Mouse (Mus musculus) heart, embryonic 10.5 days (tissue): Measurements from ENCODE around the gene Hivep1. TPM values are rescaled to one million over a fixed set of nuclear protein-coding genes. Genes with fewer than 3 reads are reported as not detected.

Experiments used
- DNase-seq: peaks from one replicate; pipeline ENCODE4 v3.0.0-alpha.2; 2017; ENCODE audit warnings: low spot score
- H3K27ac ChIP-seq: fragments of 300-500 bp; sonication (generic); 2 replicates; pipeline ENCODE4 v1.5.1; 2016; ENCODE audit warnings: mild to moderate bottlenecking
- H3K27me3 ChIP-seq: fragments of 300-500 bp; sonication (generic); 2 replicates; pipeline ENCODE4 v1.6.1; 2016; ENCODE audit warnings: mild to moderate bottlenecking; ENCODE audit not compliant: poor library complexity, insufficient read depth, severe bottlenecking
- H3K36me3 ChIP-seq: fragments of 300-500 bp; sonication (generic); 2 replicates; pipeline ENCODE4 v1.6.1; 2016; ENCODE audit warnings: mild to moderate bottlenecking, moderate library complexity
- H3K4me1 ChIP-seq: fragments of 300-500 bp; sonication (generic); 2 replicates; pipeline ENCODE4 v1.6.1; 2016; ENCODE audit warnings: mild to moderate bottlenecking
- H3K4me3 ChIP-seq: fragments of 300-500 bp; sonication (generic); 2 replicates; pipeline ENCODE4 v1.5.1; 2016; ENCODE audit warnings: mild to moderate bottlenecking, moderate library complexity
- H3K9me3 ChIP-seq: fragments of 300-500 bp; sonication (generic); 2 replicates; pipeline ENCODE4 v1.6.1; 2016; ENCODE audit warnings: mild to moderate bottlenecking, moderate library complexity
- WGBS: fragments of 180-500 bp; shearing (Covaris S2); methylation state at CpG from one replicate; pipeline ENCODE4 v1.1.7; 2016; 5-methylcytosine and 5-hydroxymethylcytosine counted together
- polyA plus RNA-seq: library from polyadenylated mRNA; unstranded; fragments of >200 nt; fragmentation: Nextera tagmentation; extraction: Ambion mirVana; gene quantifications from 2 replicates; pipeline ENCODE4 v1.2.1, GENCODE M21; 2016

Hivep1 gene
- polyA plus RNA-seq, 1 experiment from 2014 or later = 8.2 TPM

DNA sequence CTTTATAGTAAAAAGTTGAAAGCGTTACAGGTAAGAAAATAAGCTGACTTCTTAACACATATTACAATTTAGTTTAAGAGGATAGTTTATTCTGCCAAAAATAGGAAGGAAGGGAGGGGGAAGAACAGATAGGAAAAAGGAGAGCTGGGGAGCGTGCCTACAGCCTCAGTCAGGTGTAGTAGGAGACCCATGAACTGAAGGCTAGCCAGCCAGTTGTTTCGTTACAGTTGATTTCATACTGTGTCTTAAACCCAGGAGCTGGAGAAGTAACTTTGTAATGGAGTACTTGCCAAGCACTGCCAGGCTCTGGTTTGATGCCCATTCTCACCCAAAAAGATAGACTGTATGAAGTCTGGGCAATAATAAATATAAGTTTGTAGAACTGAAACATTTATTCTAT is 52.5 kb downstream of the Hivep1 start:
- 84% methylated on average over 3 of the region's 3 CpGs for WGBS
- Histone ChIP-seq H3K27ac (no peak overlapping the region), H3K4me3 (no peak overlapping the region), H3K27me3 (no peaks in the 10 kb centered on the region), H3K36me3 (no peaks in the 10 kb centered on the region), H3K4me1 (peaks cover 42% of the 10 kb centered on the region), H3K9me3 (no peaks in the 10 kb centered on the region)
- no peak for DNase-seq

DNA sequence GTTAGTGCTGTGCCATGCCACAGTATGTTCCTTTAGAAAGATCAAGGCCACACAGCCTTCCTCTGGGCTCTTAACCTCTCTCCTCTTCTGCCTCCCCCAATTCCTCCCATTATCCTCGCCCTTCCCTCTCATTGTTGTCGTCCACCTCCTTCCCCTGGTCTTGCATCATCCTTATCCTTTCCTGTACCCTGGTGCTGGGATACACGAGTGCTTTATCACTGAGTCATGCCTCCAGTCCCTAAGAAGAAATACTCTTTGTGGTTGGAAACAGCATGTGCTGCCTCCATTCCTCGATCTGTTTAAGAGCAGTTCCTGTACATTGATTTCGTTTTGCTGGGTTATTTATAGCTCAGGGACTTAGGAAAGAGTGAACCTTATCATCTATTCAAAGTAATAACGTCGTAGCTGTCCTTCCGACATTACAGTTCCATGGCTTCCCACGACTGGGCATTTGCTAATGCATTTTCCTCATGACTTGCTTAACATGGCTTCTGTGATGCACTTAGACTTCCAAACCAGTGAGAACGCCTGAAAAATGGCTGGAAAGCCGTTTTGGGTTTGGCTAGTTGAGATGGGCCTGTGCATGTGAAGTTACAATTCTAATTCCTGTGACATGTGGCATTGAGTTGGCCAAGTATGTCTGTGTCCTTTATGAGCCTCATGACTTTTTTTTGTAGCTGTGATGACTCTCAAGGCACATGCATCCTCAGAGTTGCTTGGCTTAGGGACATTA is 56.8 kb downstream of the Hivep1 start:
- H3K4me1 ChIP-seq = peaks cover 25% of the 10 kb centered on the region
- H3K36me3 ChIP-seq = no peaks in the 10 kb centered on the region
- no peaks in the 10 kb centered on the region for H3K27me3 ChIP-seq
- peak; percentile 68 for DNase-seq
- H3K27ac ChIP-seq = peak overlapping the region; percentile 56; the same call in 1 of the 2 replicates
- no peak overlapping the region for H3K4me3 ChIP-seq
- no peaks in the 10 kb centered on the region for H3K9me3 ChIP-seq
- WGBS = 35% methylated on average over 11 of the region's 11 CpGs

DNA sequence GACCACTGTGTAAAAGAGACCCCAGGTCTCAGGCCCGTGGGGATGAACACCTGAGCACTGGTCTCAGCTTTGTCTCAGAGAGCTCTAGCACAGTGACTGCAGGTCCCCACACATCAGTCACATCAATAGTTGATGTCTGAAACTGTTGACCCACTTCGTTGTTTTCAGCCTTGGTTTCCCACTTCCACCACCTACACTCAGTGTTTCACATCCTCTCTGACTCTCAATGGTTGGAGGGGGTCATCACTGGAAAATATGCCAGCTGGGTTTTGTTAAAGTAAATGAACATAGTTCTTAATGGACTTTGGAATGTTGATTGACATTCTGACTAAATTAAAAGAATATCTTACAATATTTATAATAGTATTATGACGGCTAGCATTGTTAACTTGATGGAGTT is 58.6 kb downstream of the Hivep1 start:
- 92% methylated on average over 3 of the region's 3 CpGs for WGBS
- no peak for DNase-seq
- no peaks in the 10 kb centered on the region for H3K9me3 ChIP-seq
- no peaks in the 10 kb centered on the region for H3K36me3 ChIP-seq
- no peak overlapping the region for H3K27ac ChIP-seq
- no peaks in the 10 kb centered on the region for H3K27me3 ChIP-seq
- H3K4me3 ChIP-seq = no peak overlapping the region
- peaks cover 35% of the 10 kb centered on the region for H3K4me1 ChIP-seq

DNA sequence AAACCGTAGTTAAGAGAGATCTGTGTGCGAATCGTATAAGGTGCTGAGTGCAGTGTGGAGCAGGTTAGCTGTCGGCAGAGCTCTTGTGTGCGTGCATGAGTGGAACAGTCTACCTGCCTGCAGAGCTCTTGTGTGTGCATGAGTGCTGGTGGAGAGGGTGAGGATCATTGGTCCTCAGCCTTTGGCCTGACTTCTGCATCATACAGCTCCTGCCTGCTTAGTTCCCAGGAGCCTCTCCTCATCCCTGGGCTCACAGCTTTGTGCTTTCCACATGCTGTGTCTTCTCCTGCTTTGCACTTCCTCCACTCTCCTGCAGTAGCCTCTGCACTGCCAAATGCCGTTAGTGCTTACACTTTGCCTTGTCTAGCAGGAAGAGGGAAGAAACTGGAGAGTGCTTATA is 60.2 kb downstream of the Hivep1 start:
- Histone ChIP-seq H3K9me3 (no peaks in the 10 kb centered on the region), H3K27ac (no peak overlapping the region)
- 72% methylated on average over 6 of the region's 6 CpGs for WGBS

DNA sequence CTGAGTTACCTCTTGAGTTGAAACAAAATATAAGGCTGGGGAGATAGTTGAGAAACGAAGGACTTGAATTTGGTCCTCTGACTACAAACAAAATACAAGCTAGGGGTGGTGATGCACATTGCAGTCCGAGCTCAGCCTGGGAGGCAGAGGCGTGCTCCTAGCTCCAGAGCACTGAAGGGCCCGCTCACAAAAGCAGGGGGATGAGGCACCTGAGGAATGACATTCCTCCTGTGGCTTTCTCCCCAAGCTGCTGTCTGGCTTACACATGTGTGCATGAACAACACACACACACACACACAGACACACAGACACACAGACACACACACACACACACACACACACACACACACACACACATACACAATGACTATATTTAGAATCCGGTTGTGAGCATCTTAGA is 60.9 kb downstream of the Hivep1 start:
- Histone ChIP-seq H3K27ac (no peak overlapping the region), H3K4me1 (peaks cover 34% of the 10 kb centered on the region), H3K9me3 (no peaks in the 10 kb centered on the region), H3K27me3 (no peaks in the 10 kb centered on the region), H3K4me3 (no peak overlapping the region), H3K36me3 (no peaks in the 10 kb centered on the region)
- 66% methylated on average over 5 of the region's 5 CpGs for WGBS
- peak; percentile 58 for DNase-seq

More for the DNA sequence above, 60.2 kb downstream of the Hivep1 start:
- Histone ChIP-seq H3K36me3 (no peaks in the 10 kb centered on the region), H3K27me3 (no peaks in the 10 kb centered on the region), H3K4me3 (no peak overlapping the region), H3K4me1 (peaks cover 37% of the 10 kb centered on the region)
- peak; percentile 63 for DNase-seq

DNA sequence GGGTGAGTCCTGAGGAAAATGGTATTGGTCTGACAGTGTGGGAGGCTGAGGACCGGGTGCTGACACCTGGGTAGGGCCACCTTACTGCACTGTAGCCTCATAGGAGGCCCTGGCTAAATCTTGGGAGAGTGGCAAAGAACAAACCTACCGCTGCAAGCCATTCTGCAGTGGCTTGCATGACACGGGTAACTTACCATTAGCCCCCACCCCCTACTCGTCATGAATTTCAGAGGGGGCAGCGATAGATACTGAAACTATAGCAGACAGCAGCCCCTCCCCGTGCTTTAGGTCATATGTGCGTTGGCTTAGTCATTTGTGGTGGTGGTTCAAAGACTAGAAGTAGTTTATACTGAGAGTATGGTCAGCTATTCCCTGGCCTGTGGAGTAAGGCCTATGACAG is 61.8 kb downstream of the Hivep1 start:
- Histone ChIP-seq H3K9me3 (no peaks in the 10 kb centered on the region), H3K27me3 (no peaks in the 10 kb centered on the region), H3K4me3 (no peak overlapping the region), H3K36me3 (no peaks in the 10 kb centered on the region), H3K4me1 (peaks cover 25% of the 10 kb centered on the region), H3K27ac (no peak overlapping the region)
- WGBS = 91% methylated on average over 7 of the region's 7 CpGs
- DNase-seq = peak; percentile 63

DNA sequence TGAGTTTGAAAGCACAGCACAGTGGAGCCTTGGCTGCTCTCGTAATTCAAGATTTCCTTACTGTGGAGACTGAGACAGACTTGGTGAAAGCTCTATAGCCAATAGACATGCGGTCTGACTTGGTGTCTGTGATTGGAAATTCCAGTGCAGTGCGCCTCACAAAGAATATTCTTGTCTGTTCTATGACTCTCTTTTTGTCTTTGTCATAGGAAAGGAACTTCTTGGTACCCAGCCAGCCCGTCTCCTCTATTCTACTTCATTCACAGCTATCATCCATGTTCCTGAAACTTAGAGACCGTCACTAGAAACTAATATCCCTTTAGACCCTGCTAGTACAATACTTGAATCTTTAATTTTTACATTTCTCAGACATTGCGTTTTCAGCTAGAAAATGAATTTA is 64.5 kb downstream of the Hivep1 start:
- peaks cover 28% of the 10 kb centered on the region for H3K4me1 ChIP-seq
- H3K36me3 ChIP-seq = no peaks in the 10 kb centered on the region
- DNase-seq = no peak
- no peaks in the 10 kb centered on the region for H3K27me3 ChIP-seq
- WGBS = 81% methylated on average over 6 of the region's 6 CpGs
- no peaks in the 10 kb centered on the region for H3K9me3 ChIP-seq
- no peak overlapping the region for H3K27ac ChIP-seq
- no peak overlapping the region for H3K4me3 ChIP-seq

DNA sequence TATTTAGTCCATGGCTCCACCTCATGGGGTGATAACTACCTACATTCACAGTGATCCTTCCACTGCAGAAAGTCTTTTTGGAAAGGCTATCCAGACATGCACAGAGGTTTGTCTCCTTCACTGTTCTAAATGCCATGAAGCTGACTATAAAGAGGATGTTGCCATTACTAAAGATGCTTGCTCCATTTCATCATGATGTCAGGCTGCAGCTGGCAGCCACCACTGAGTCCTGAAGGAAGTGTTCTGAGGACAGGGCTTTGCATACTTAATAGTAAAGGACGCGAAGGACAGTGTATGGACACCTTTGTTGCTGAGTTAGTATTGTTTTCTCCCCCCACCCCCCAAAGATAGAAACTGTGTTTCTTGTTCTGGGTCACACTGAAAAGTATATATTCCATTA is 67.2 kb downstream of the Hivep1 start:
- DNase-seq = peak; percentile 43
- Histone ChIP-seq H3K36me3 (peaks cover 8% of the 10 kb centered on the region; the same call in 1 of the 2 replicates), H3K4me1 (peaks cover 21% of the 10 kb centered on the region), H3K27me3 (no peaks in the 10 kb centered on the region), H3K9me3 (no peaks in the 10 kb centered on the region), H3K4me3 (no peak overlapping the region), H3K27ac (no peak overlapping the region)
- 90% methylated on average over 2 of the region's 2 CpGs for WGBS

DNA sequence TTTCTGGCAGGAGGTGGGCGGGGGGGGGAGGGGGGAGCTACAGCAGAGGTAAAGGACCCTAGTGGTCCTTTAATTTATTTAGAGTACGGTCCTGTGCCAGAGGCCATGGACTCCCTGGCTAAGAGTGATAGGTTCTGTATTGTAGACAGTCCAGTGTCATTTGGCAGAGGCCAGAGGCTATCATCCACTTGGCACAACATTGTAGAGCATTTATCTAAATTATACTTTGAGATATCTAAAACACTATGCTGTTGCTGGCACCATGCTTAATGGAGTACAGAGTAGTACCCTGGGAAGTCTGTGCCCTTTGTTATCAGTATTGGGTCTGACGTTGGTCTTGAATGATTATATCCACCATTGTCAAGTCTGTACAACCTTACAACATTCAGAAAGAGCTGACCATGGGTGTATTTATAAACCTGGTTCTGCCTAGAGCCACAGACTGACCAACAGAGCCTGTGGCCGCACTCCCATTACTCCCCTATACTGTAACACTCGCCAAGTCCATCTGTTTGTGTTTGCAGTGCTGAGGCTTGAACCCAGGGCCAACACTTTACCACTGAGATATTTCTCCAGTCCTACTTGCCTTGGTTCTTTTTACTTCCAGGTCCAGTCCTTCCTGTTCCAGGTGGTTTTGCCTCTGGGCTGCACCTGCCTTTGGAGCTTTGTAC is 69.4 kb downstream of the Hivep1 start:
- no peak overlapping the region for H3K27ac ChIP-seq
- WGBS = 77% methylated on average over 5 of the region's 5 CpGs
- H3K27me3 ChIP-seq = no peaks in the 10 kb centered on the region
- peaks cover 8% of the 10 kb centered on the region for H3K4me1 ChIP-seq
- DNase-seq = peak; percentile 36
- peaks cover 8% of the 10 kb centered on the region; the same call in 1 of the 2 replicates for H3K36me3 ChIP-seq
- H3K9me3 ChIP-seq = no peaks in the 10 kb centered on the region
- H3K4me3 ChIP-seq = no peak overlapping the region

DNA sequence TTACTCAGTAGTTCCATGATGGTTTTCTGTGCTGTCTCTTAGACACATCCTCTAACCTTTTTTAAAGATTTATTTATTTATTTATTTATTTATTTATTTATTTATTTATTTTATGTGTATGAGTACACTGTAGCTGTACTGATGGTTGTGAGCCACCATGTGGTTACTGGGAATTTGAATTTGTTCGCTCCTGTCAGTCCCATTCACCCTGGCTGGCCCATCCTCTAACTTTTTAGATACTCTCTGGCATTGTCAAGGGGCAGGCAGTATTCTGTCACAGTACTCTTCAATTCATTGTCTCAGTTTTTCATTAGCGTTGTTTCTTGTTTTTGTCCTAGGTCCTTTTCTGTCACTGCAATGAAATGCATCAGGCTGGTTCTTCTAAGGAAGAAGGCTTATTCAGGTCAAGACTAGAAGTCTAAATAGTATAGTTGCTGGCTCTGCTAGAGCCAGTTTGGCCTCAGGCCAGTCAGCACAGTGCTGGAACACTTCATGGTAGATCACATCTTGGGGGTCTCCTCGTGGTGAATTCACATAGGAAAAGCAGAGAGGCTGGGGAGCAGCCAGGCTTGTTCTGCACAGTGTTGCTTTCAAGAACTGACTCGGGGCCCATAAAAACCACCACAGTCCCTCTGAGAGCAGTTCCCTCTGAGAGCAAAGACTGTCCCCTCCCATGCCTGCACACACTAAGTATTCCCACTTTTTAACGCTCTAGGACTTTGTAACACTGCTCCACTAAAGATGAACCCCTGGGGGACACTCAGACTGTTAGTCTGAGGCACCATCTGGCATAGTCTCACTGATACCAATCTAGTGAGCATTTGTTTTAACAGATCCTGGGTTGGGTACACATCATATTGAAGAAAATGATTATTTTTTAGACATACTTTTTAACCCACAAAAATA is 70.2 kb downstream of the Hivep1 start:
- H3K4me1 ChIP-seq = peaks cover 8% of the 10 kb centered on the region
- H3K36me3 ChIP-seq = peaks cover 8% of the 10 kb centered on the region; the same call in 1 of the 2 replicates
- no peaks in the 10 kb centered on the region for H3K27me3 ChIP-seq
- H3K9me3 ChIP-seq = no peaks in the 10 kb centered on the region
- H3K27ac ChIP-seq = no peak overlapping the region
- no peak overlapping the region for H3K4me3 ChIP-seq
- 85% methylated on average over 5 of the region's 5 CpGs for WGBS
- peak; percentile 36 for DNase-seq

DNA sequence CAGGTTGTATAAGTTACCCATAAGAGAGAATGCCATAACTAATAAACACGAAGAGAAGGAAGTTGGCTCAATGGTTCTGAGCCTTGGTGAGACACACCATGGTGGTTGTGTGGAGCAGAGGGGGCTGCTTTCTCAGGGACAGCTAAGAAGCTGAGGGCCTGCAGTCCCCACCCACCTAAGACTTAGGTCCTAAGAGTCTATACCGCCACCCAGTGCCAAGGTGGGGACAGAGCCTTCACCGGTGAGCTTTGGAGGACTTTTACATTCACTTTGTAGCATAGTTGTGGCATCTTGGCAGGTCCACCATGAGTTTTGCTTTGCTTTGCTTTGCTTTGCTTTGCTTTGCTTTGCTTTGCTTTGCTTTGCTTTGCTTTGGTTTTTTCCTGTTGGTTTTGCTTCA is 92.8 kb downstream of the Hivep1 start:
- peaks cover 5% of the 10 kb centered on the region; the same call in 1 of the 2 replicates for H3K36me3 ChIP-seq
- DNase-seq = no peak
- H3K4me1 ChIP-seq = peaks cover 16% of the 10 kb centered on the region
- WGBS = 55% methylated on average over 3 of the region's 3 CpGs
- no peak overlapping the region for H3K27ac ChIP-seq
- no peak overlapping the region for H3K4me3 ChIP-seq
- H3K9me3 ChIP-seq = no peaks in the 10 kb centered on the region
- H3K27me3 ChIP-seq = no peaks in the 10 kb centered on the region

DNA sequence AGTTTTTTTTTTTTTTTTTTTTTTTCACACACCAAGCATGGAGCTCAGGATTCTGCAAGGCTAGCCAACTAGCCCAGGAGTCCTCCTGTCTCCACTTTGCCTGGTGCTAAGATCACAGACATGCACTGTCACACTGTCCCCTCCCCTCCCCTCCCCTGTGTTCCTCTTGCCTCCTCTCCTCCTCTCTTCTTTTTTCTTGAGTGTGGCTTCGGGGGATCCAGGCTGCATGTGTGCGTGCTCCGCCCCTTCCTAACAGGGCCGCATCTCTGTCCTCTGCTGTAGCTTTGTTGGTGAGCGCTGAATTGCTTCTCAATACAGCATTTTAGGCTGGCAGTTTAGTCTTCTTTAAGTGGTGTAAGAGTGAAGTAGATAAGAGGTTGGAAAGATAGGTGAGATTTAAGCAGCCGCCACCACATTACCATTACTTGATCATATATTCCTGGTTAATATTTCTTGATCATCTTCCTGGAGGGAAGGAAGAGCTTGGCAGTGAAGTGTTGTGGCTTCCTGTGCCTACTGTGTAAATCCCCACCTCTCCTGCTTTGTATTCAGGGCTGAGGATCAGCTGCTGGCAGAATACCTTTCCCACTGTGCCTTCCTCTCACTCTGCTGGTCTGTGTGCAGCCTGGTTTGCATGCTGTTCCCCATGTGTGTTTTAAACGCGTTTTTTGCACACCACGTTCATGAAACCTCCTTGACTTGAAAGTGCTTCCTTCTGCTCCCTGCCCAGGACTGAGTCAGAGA is 97.7 kb downstream of the Hivep1 start:
- Histone ChIP-seq H3K36me3 (peaks cover 2% of the 10 kb centered on the region), H3K27ac (peak overlapping the region; percentile 79), H3K4me3 (0 out of 2 replicates have a peak overlapping the region, but pooled peaks have one; percentile 3), H3K9me3 (no peaks in the 10 kb centered on the region), H3K27me3 (no peaks in the 10 kb centered on the region), H3K4me1 (peaks cover 30% of the 10 kb centered on the region)
- 38% methylated on average over 9 of the region's 9 CpGs for WGBS
- DNase-seq = no peak
